Mouse (Mus musculus) heart, postnatal 0 days (tissue): Measurements from ENCODE around the gene Map4k2.

Experiments used
- CTCF ChIP-seq: IDR thresholded peaks from 2 replicates; pipeline ENCODE4 v1.5.1; 2016; ENCODE audit warnings: antibody characterized with exemption, control low read depth, low read depth
- EP300 ChIP-seq: IDR thresholded peaks from 2 replicates; pipeline ENCODE4 v1.6.1; 2016; ENCODE audit warnings: antibody characterized with exemption, low read depth

- TF ChIP-seq CTCF (no peak), EP300 (no peak)
Observed at GRCm38 (mm10) chr19:6299003-6299402, 41.9 kb upstream of the Map4k2 start.
